Mouse (Mus musculus): ENCODE results near the gene Ogdh. TPM values are rescaled to one million over a fixed set of nuclear protein-coding genes. Genes with fewer than 3 reads are reported as not detected.
"Not testable (repeated sequence)": the region's sequence is repeated elsewhere in the genome, so short reads cannot be mapped to it uniquely, and the experiment has no call there.

The Ogdh gene
- 142 and 153 TPM in 2 replicates for polyA plus RNA-seq (2015; fragmentation: Nextera tagmentation; extraction: Ambion mirVana)

DNA sequence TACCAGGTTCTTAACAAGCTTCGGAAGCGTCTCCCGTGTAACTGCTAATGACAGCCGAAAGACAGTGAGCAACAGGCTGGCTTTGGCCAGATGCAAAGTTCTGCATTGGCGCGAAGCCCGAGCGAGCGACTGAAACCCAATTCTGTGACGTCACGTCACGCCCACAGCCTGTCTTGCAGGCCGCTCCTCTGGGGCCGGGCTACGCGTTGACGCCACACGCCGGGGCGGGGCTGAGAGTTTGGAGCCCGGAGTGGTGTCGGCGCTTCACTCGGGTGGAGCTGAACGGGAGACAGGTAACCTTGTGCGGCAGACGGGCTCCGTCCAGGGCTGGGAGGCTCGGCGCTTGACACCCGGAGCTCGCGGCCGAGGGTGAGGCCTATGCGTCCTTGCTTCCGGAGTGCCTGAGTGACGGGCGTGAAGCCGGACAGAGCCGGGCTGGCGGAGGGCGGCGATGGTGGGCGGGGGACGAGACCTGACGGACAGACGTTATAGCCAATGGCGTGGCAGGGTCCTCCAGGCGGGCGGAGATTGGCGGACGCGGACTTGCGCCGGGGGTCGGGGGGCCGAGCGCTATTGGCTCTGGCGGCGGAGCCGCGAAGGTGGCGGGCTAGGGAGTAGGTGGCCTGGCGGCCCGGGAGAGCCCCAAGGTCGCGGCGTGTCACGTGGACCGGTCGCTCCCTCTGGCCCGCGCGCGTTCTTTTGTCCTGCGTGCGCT is at the start of gene Ogdh:
Gene Ogdh (plus strand): TSS at position 233 of the 715 bp plus-strand sequence.
- H3K4me3 ChIP-seq (ENCODE audit: low read length), result peak within 1 kb of the TSS; percentile 92
- peak within 1 kb of the TSS; percentile 68 for H3K4me2 ChIP-seq (ENCODE audit: low read length)
- H3K27me3 ChIP-seq (replicated peaks; ENCODE audit: control insufficient read depth, insufficient read depth, low read length), result no peaks in the 10 kb centered on the region
- H3K36me3 ChIP-seq (ENCODE audit: control insufficient read depth, insufficient read depth, low read length), result no peaks in the 10 kb centered on the region
- under 1% methylated on average over 55 of the region's 77 CpGs for WGBS
- no peaks in the 10 kb centered on the region for H3K9me3 ChIP-seq (ENCODE audit: control insufficient read depth, low read length)
- peak within 1 kb of the TSS; percentile 89 for H3K9ac ChIP-seq (ENCODE audit: low read depth, low read length)
- ATAC-seq, result peak; percentile 99
- H3K27ac ChIP-seq (ENCODE audit: low read depth, low read length), result peak within 1 kb of the TSS; percentile 95
- H3K4me1 ChIP-seq (ENCODE audit: control insufficient read depth, insufficient read depth, low read depth, low read length), result peaks cover 5% of the 10 kb centered on the region

DNA sequence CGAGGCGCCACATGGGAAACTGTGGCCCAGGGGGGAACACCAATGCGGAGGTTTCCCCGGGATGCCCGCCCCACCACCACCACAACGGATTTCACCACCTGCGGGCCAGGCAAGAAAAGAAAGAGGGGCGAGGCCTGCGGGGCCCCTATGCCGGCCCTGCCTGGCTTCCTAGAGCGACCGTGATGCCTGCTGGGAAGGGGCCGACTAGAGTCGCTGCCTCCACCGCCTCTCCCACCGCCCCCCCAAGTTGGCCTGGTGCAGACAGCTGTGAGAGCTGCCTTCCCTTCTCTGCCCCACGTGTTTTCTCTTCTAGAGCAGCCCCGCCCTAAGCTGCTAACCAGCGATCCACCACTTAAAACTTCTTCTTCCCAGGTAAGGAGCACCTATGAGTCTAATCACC is 46.7 kb upstream of the Ogdh start:
- Histone ChIP-seq H3K27ac (ENCODE audit: low read depth, low read length) (no peak overlapping the region), H3K4me1 (ENCODE audit: control insufficient read depth, insufficient read depth, low read depth, low read length) (no peaks in the 10 kb centered on the region), H3K36me3 (ENCODE audit: control insufficient read depth, insufficient read depth, low read length) (no peaks in the 10 kb centered on the region), H3K9ac (ENCODE audit: low read depth, low read length) (no peak overlapping the region), H3K4me3 (ENCODE audit: low read length) (no peak overlapping the region), H3K27me3 (replicated peaks; ENCODE audit: control insufficient read depth, insufficient read depth, low read length) (no peaks in the 10 kb centered on the region), H3K4me2 (ENCODE audit: low read length) (no peak overlapping the region), H3K9me3 (ENCODE audit: control insufficient read depth, low read length) (no peaks in the 10 kb centered on the region)
- no peak for ATAC-seq
- WGBS, result 43% methylated on average over 18 of the region's 19 CpGs

DNA sequence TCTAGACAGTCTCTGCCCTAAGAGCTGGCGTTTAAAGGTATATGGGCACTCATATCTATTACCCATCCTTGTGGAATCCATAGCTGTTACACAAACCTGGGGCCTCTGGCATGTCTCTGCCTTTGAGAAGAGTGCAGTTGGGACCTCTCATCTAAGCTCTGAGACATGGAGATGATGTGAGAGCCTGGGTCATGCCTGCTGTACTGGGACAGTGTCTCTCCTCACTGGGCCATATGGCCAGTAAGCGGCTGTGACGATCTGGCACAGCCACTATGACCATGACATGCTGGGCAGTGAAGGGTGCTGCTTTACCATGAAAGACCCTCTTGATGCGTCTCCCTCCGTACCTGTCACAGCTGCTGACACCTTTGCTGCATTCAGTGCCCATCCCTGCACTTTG is 39.2 kb upstream of the Ogdh start:
- no peaks in the 10 kb centered on the region for H3K36me3 ChIP-seq (ENCODE audit: control insufficient read depth, insufficient read depth, low read length)
- H3K9ac ChIP-seq (ENCODE audit: low read depth, low read length), result no peak overlapping the region
- no peak overlapping the region for H3K4me2 ChIP-seq (ENCODE audit: low read length)
- WGBS, result 92% methylated on average over 5 of the region's 5 CpGs
- H3K27me3 ChIP-seq (replicated peaks; ENCODE audit: control insufficient read depth, insufficient read depth, low read length), result no peaks in the 10 kb centered on the region
- H3K9me3 ChIP-seq (ENCODE audit: control insufficient read depth, low read length), result no peaks in the 10 kb centered on the region
- H3K4me3 ChIP-seq (ENCODE audit: low read length), result no peak overlapping the region
- no peak for ATAC-seq
- H3K4me1 ChIP-seq (ENCODE audit: control insufficient read depth, insufficient read depth, low read depth, low read length), result no peaks in the 10 kb centered on the region
- H3K27ac ChIP-seq (ENCODE audit: low read depth, low read length), result no peak overlapping the region

DNA sequence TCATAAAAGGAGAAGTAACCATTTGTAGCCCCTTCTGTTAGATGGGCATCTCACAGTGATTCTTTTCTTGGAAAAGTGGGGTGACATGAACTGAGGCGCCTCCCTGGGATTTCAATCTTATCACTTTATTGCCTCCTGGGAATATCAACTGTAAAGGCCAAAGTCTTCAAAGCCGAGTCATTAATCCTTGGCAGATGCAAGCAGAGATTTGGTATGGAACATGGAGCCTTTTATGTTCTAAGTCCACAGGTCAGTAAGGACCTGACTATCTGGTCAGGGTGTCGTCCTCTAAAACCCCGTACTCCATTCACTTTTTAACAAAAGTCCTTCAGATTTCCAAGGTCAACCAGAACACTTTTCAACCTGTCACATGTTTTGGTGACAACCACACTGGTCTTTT is 38.6 kb upstream of the Ogdh start:
- WGBS, result 88% methylated on average over 4 of the region's 4 CpGs
- no peaks in the 10 kb centered on the region for H3K27me3 ChIP-seq (replicated peaks; ENCODE audit: control insufficient read depth, insufficient read depth, low read length)
- no peaks in the 10 kb centered on the region for H3K9me3 ChIP-seq (ENCODE audit: control insufficient read depth, low read length)

DNA sequence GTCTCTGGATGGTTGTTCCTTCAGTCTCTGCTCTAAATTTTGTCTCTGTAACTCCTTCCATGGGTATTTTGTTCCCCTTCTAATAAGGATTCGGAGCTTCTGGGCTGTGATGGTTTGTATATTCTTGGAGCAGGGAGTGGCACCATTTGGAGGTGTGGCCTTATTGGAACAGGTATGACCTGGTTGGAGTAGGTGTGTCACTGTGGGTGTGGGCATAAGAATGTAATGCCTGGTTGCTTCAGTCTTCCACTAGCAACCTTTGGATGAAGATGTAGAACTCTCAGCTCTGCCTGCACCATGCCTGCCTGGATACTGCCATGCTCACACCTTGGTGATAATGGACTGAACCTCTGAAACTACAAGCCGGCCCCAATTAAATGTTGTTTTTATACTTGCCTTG is 36.8 kb upstream of the Ogdh start:
- H3K9ac ChIP-seq (ENCODE audit: low read depth, low read length); H3K4me3 ChIP-seq (ENCODE audit: low read length); H3K27ac ChIP-seq (ENCODE audit: low read depth, low read length); H3K4me2 ChIP-seq (ENCODE audit: low read length); H3K4me1 ChIP-seq (ENCODE audit: control insufficient read depth, insufficient read depth, low read depth, low read length); H3K9me3 ChIP-seq (ENCODE audit: control insufficient read depth, low read length); H3K27me3 ChIP-seq (replicated peaks; ENCODE audit: control insufficient read depth, insufficient read depth, low read length); ATAC-seq: not testable (repeated sequence)
- 92% methylated on average over 2 of the region's 2 CpGs for WGBS
- peaks cover 12% of the 10 kb centered on the region for H3K36me3 ChIP-seq (ENCODE audit: control insufficient read depth, insufficient read depth, low read length)

More for the DNA sequence above, 38.6 kb upstream of the Ogdh start:
- Histone ChIP-seq H3K36me3 (ENCODE audit: control insufficient read depth, insufficient read depth, low read length) (no peaks in the 10 kb centered on the region), H3K27ac (ENCODE audit: low read depth, low read length) (no peak overlapping the region), H3K4me3 (ENCODE audit: low read length) (no peak overlapping the region), H3K4me2 (ENCODE audit: low read length) (no peak overlapping the region), H3K4me1 (ENCODE audit: control insufficient read depth, insufficient read depth, low read depth, low read length) (no peaks in the 10 kb centered on the region), H3K9ac (ENCODE audit: low read depth, low read length) (no peak overlapping the region)
- no peak for ATAC-seq

DNA sequence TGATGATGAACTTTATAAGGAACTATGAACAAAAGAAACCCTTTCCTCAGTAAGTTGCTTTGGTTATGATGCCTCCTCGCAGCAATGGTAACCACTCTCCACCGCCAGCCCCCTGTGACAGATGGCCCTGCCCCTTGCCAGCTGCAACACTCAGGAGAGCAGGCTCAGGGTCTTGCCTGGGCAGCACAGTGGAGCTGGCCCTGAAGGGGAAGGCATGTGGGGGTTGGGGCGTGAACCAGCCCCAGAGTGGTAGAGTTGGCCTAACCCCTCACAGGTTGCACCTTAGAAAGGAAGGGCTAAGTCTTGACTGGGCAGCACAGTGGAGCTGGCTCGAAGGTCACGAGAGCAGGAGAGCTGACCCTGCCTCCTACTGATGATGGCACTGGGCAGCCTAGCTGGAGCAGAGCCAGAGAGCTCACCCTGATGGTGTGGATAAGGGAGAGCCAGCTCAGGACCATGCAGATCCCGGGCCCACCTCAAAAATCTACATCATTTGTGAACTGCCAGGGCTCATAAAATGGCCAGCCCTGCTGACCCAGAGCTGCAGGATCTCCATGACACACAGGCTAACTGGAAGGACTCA is 34.9 kb upstream of the Ogdh start:
- Histone ChIP-seq H3K9ac (ENCODE audit: low read depth, low read length) (no peak overlapping the region), H3K4me2 (ENCODE audit: low read length) (no peak overlapping the region), H3K9me3 (ENCODE audit: control insufficient read depth, low read length) (no peaks in the 10 kb centered on the region), H3K27me3 (replicated peaks; ENCODE audit: control insufficient read depth, insufficient read depth, low read length) (no peaks in the 10 kb centered on the region), H3K4me3 (ENCODE audit: low read length) (no peak overlapping the region), H3K4me1 (ENCODE audit: control insufficient read depth, insufficient read depth, low read depth, low read length) (no peaks in the 10 kb centered on the region), H3K36me3 (ENCODE audit: control insufficient read depth, insufficient read depth, low read length) (peaks cover 26% of the 10 kb centered on the region), H3K27ac (ENCODE audit: low read depth, low read length) (no peak overlapping the region)
- peak; percentile 29; the same call in 1 of the 2 replicates for ATAC-seq
- 71% methylated on average over 6 of the region's 6 CpGs for WGBS

DNA sequence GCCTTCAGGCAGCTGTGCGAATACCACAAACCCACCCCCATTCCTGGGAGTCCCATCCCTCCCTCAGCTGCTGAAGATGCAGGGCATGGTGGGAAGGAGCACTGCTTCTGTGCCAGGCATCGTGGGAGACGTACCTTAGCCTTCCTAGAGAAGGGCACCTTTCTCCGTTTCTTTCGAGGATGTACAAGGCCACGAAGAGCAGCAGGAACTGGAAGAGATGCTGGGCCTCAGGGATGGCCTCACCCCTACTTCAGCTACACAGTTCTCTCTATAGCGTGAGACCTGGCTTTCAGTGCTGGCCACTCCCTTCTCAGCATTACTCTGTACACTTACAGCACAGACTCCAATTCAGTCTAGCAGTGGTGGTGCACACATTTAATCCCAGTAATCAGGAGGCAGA is 32.0 kb upstream of the Ogdh start:
- Histone ChIP-seq H3K4me3 (ENCODE audit: low read length) (no peak overlapping the region), H3K9ac (ENCODE audit: low read depth, low read length) (no peak overlapping the region), H3K4me2 (ENCODE audit: low read length) (no peak overlapping the region), H3K36me3 (ENCODE audit: control insufficient read depth, insufficient read depth, low read length) (peaks cover 47% of the 10 kb centered on the region), H3K27ac (ENCODE audit: low read depth, low read length) (no peak overlapping the region), H3K27me3 (replicated peaks; ENCODE audit: control insufficient read depth, insufficient read depth, low read length) (no peaks in the 10 kb centered on the region), H3K9me3 (ENCODE audit: control insufficient read depth, low read length) (no peaks in the 10 kb centered on the region), H3K4me1 (ENCODE audit: control insufficient read depth, insufficient read depth, low read depth, low read length) (no peaks in the 10 kb centered on the region)
- ATAC-seq, result no peak
- WGBS, result 96% methylated on average over 7 of the region's 7 CpGs

DNA sequence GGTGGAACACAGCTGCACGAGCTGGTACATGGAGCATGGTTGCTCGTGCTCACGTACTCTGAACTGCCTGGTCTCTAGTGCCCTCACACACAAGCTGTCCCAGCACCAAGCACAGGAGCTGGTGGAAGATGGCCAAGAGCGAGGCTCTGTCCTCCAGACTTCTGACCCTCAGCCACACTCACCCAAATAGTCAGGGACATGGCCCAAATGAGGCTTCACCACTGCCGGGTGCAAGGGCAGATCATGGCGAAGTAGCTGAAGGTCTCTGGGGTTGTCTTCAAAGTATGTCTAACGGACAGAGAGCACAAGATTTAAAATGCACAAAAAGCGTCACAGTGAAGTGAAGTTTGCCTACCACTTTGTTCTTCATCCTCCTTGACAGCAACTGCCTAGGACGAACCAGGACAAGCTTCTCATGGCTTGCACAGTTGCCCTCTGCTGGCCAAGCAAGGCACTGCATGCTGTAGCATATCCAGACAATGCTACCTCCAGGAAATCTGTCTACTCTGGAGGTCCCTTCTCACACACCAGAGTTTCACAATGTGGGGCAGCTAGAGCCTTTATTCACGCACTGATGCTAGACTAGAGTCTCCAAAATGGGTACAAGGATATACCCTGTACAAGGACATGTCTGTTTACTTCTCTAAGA is 29.9 kb upstream of the Ogdh start:
- 75% methylated on average over 10 of the region's 10 CpGs for WGBS
- ATAC-seq, result peak; percentile 66; the same call in 1 of the 2 replicates
- Histone ChIP-seq H3K9me3 (ENCODE audit: control insufficient read depth, low read length) (no peaks in the 10 kb centered on the region), H3K36me3 (ENCODE audit: control insufficient read depth, insufficient read depth, low read length) (peaks cover 57% of the 10 kb centered on the region), H3K27me3 (replicated peaks; ENCODE audit: control insufficient read depth, insufficient read depth, low read length) (no peaks in the 10 kb centered on the region), H3K9ac (ENCODE audit: low read depth, low read length) (no peak overlapping the region), H3K4me2 (ENCODE audit: low read length) (no peak overlapping the region), H3K4me3 (ENCODE audit: low read length) (no peak overlapping the region), H3K27ac (ENCODE audit: low read depth, low read length) (no peak overlapping the region), H3K4me1 (ENCODE audit: control insufficient read depth, insufficient read depth, low read depth, low read length) (peaks cover 5% of the 10 kb centered on the region)

DNA sequence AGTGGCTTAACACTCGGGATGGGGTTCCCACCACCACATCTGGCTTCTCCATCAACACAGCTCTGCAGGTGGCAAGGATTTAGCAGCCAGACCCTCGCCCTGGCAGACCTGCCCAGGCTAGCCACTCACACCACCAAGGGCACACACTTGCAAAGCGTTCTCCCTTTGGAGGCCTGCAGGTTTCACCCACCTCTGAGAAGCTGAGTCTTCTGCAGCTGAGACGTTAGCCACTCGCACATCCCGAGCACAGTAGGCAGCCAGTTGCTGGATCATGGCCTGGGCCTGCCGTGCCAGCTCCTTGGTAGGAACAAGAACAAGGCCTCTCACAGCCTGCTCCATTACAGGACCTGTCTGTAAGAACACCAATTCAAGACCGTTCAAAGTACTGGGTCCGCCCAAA is 24.8 kb upstream of the Ogdh start:
- Histone ChIP-seq H3K4me1 (ENCODE audit: control insufficient read depth, insufficient read depth, low read depth, low read length) (peaks cover 12% of the 10 kb centered on the region), H3K9me3 (ENCODE audit: control insufficient read depth, low read length) (no peaks in the 10 kb centered on the region), H3K4me3 (ENCODE audit: low read length) (peak overlapping the region; percentile 64), H3K36me3 (ENCODE audit: control insufficient read depth, insufficient read depth, low read length) (peaks cover 31% of the 10 kb centered on the region), H3K4me2 (ENCODE audit: low read length) (peak overlapping the region; percentile 90), H3K27me3 (replicated peaks; ENCODE audit: control insufficient read depth, insufficient read depth, low read length) (no peaks in the 10 kb centered on the region), H3K27ac (ENCODE audit: low read depth, low read length) (no peak overlapping the region), H3K9ac (ENCODE audit: low read depth, low read length) (peak overlapping the region; percentile 74)
- WGBS, result 74% methylated on average over 9 of the region's 9 CpGs
- no peak for ATAC-seq

Measured in hindbrain, embryonic 16.5 days (tissue).